Mouse (Mus musculus): ENCODE results near the gene Sp9. TPM values are rescaled to one million over a fixed set of nuclear protein-coding genes. Genes with fewer than 3 reads are reported as not detected.

Sp9 gene
- polyA plus RNA-seq, 1 experiment, result not detected

DNA sequence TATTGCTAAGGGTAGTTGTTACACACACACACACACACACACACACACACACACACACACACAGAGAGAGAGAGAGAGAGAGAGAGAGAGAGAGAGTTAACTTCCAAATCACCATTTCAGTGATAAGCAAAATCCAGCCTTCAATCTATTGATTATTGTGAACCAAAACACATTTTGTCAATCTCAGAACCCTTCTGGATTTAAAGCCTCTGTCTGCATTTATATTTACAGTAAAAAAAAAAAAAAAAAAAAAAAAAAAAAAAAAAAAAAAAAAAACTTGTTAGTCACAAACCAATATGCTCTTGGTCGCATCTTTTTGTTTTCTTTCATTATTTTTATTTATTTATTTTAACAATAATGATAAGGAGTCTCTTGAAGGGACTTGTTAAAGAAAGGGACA is 5.1 kb upstream of the Sp9 start:
- no peak for TF ChIP-seq CTCF (IDR thresholded peaks at IDR 0.05; ENCODE audit: control insufficient read depth, insufficient read depth, low read length)
- no peak for TF ChIP-seq POLR2A (IDR thresholded peaks at IDR 0.05; ENCODE audit: borderline replicate concordance, control insufficient read depth, low read depth, low read length)
- H3K4me3 ChIP-seq (replicated peaks; ENCODE audit: control insufficient read depth, low read depth, low read length), result no peak overlapping the region
- H3K4me1 ChIP-seq (ENCODE audit: control insufficient read depth, insufficient read depth, low read length), result no peaks in the 10 kb centered on the region
- 41% methylated on average over 1 of the region's 1 CpGs for WGBS
- no peak overlapping the region for H3K27ac ChIP-seq (ENCODE audit: control insufficient read depth, insufficient read depth, low read depth, low read length, poor library complexity)

- Histone ChIP-seq H3K27ac (ENCODE audit: control insufficient read depth, insufficient read depth, low read depth, low read length, poor library complexity) (no peak overlapping the region), H3K4me3 (replicated peaks; ENCODE audit: control insufficient read depth, low read depth, low read length) (no peak overlapping the region), H3K4me1 (ENCODE audit: control insufficient read depth, insufficient read depth, low read length) (no peaks in the 10 kb centered on the region; the same call in 1 of the 2 replicates)
- 23% methylated on average over 3 of the region's 3 CpGs for WGBS
- TF ChIP-seq POLR2A (IDR thresholded peaks at IDR 0.05; ENCODE audit: borderline replicate concordance, control insufficient read depth, low read depth, low read length), result no peak
- TF ChIP-seq CTCF (IDR thresholded peaks at IDR 0.05; ENCODE audit: control insufficient read depth, insufficient read depth, low read length), result no peak
These were observed 4.5 kb upstream of the Sp9 start for GRCm38 (mm10) chr2:73267231-73267630.

GRCm38 (mm10) chr2:73267818-73268217 is 3.9 kb upstream of the Sp9 start:
- WGBS, result 14% methylated on average over 4 of the region's 4 CpGs
- Histone ChIP-seq H3K4me1 (ENCODE audit: control insufficient read depth, insufficient read depth, low read length) (no peaks in the 10 kb centered on the region; the same call in 1 of the 2 replicates), H3K4me3 (replicated peaks; ENCODE audit: control insufficient read depth, low read depth, low read length) (no peak overlapping the region), H3K27ac (ENCODE audit: control insufficient read depth, insufficient read depth, low read depth, low read length, poor library complexity) (no peak overlapping the region)
- TF ChIP-seq CTCF (IDR thresholded peaks at IDR 0.05; ENCODE audit: control insufficient read depth, insufficient read depth, low read length) (no peak), POLR2A (IDR thresholded peaks at IDR 0.05; ENCODE audit: borderline replicate concordance, control insufficient read depth, low read depth, low read length) (no peak)

DNA sequence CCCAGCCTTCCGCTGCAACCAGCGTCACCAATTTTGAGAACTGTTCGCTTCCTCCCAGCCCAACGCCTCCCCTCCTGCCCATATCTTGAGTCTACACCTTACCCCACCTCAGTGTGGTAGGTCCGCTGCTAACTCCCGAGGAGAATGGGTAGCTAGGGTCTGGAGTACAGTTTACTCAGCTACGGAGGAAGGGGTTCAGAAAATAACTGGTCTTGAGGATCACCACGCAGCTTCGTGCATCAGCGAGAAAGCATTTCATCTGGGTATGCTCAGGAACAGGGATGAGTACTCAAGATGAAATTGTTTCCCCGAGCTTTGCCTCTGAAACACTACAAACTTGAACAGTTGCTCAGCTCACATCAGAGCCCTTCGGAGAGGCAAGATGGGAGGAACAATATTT is 3.4 kb upstream of the Sp9 start:
- Histone ChIP-seq H3K27ac (ENCODE audit: control insufficient read depth, insufficient read depth, low read depth, low read length, poor library complexity) (no peak overlapping the region), H3K4me3 (replicated peaks; ENCODE audit: control insufficient read depth, low read depth, low read length) (no peak overlapping the region), H3K4me1 (ENCODE audit: control insufficient read depth, insufficient read depth, low read length) (no peaks in the 10 kb centered on the region; the same call in 1 of the 2 replicates)
- 10% methylated on average over 12 of the region's 12 CpGs for WGBS
- TF ChIP-seq CTCF (IDR thresholded peaks at IDR 0.05; ENCODE audit: control insufficient read depth, insufficient read depth, low read length) (no peak), POLR2A (IDR thresholded peaks at IDR 0.05; ENCODE audit: borderline replicate concordance, control insufficient read depth, low read depth, low read length) (no peak)

- WGBS, result 12% methylated on average over 8 of the region's 8 CpGs
- TF ChIP-seq CTCF (IDR thresholded peaks at IDR 0.05; ENCODE audit: control insufficient read depth, insufficient read depth, low read length) (no peak), POLR2A (IDR thresholded peaks at IDR 0.05; ENCODE audit: borderline replicate concordance, control insufficient read depth, low read depth, low read length) (no peak)
- Histone ChIP-seq H3K27ac (ENCODE audit: control insufficient read depth, insufficient read depth, low read depth, low read length, poor library complexity) (no peak overlapping the region), H3K4me3 (replicated peaks; ENCODE audit: control insufficient read depth, low read depth, low read length) (no peak overlapping the region), H3K4me1 (ENCODE audit: control insufficient read depth, insufficient read depth, low read length) (no peaks in the 10 kb centered on the region; the same call in 1 of the 2 replicates)
These were observed 2.8 kb upstream of the Sp9 start for GRCm38 (mm10) chr2:73268836-73269395.

GRCm38 (mm10) chr2:73269666-73270065 is 2.1 kb upstream of the Sp9 start:
- 4% methylated on average over 17 of the region's 17 CpGs for WGBS
- TF ChIP-seq POLR2A (IDR thresholded peaks at IDR 0.05; ENCODE audit: borderline replicate concordance, control insufficient read depth, low read depth, low read length), result no peak
- TF ChIP-seq CTCF (IDR thresholded peaks at IDR 0.05; ENCODE audit: control insufficient read depth, insufficient read depth, low read length), result no peak
- H3K27ac ChIP-seq (ENCODE audit: control insufficient read depth, insufficient read depth, low read depth, low read length, poor library complexity), result no peak overlapping the region
- H3K4me1 ChIP-seq (ENCODE audit: control insufficient read depth, insufficient read depth, low read length), result no peaks in the 10 kb centered on the region; the same call in 1 of the 2 replicates
- H3K4me3 ChIP-seq (replicated peaks; ENCODE audit: control insufficient read depth, low read depth, low read length), result no peak overlapping the region

DNA sequence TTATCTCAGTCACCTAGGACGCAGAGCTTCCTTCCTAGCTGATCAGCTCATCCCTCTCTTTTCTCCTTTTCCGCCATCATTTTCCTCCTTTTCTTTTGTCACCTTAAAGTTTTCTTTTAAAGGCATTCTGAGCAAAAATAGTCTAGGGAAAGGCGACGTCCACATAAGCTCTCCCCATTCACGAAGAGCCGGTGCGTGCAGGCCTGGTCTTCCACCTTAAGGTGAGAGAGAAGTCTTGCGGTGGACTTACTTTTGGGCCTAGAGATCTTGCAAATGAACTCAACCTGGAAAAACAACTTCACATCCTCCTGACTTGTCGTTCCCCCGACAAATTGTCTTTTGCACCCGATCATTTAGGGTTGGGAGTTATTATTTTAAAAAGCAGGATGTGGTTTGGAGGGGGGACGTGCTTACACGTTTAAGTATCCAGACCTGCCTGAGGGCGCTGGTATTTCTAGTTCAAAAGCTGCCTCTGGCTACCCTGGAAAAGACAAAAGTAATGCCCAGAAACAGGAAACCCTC is 1.6 kb upstream of the Sp9 start:
- no peak overlapping the region for H3K4me3 ChIP-seq (replicated peaks; ENCODE audit: control insufficient read depth, low read depth, low read length)
- 4% methylated on average over 14 of the region's 14 CpGs for whole genome bisulfite sequencing
- H3K4me1 ChIP-seq (ENCODE audit: control insufficient read depth, insufficient read depth, low read length), result no peaks in the 10 kb centered on the region; the same call in 1 of the 2 replicates
- no peak overlapping the region for H3K27ac ChIP-seq (ENCODE audit: control insufficient read depth, insufficient read depth, low read depth, low read length, poor library complexity)
- TF ChIP-seq CTCF (IDR thresholded peaks at IDR 0.05; ENCODE audit: control insufficient read depth, insufficient read depth, low read length) (no peak), POLR2A (IDR thresholded peaks at IDR 0.05; ENCODE audit: borderline replicate concordance, control insufficient read depth, low read depth, low read length) (no peak)

GRCm38 (mm10) chr2:73270593-73271458 is 899 bp upstream of the Sp9 start:
- Histone ChIP-seq H3K4me3 (replicated peaks; ENCODE audit: control insufficient read depth, low read depth, low read length) (no peak overlapping the region), H3K4me1 (ENCODE audit: control insufficient read depth, insufficient read depth, low read length) (no peaks in the 10 kb centered on the region; the same call in 1 of the 2 replicates), H3K27ac (ENCODE audit: control insufficient read depth, insufficient read depth, low read depth, low read length, poor library complexity) (no peak overlapping the region)
- TF ChIP-seq POLR2A (IDR thresholded peaks at IDR 0.05; ENCODE audit: borderline replicate concordance, control insufficient read depth, low read depth, low read length), result no peak
- no peak for TF ChIP-seq CTCF (IDR thresholded peaks at IDR 0.05; ENCODE audit: control insufficient read depth, insufficient read depth, low read length)
- WGBS, result 4% methylated on average over 38 of the region's 38 CpGs
